Mouse (Mus musculus): ENCODE data around the gene D6Ertd527e. TPM values are rescaled to one million over a fixed set of nuclear protein-coding genes. Genes with fewer than 3 reads are reported as not detected.
A peak's percentile ranks its signal among the peaks of the same experiment; 100 is the strongest.
"Not testable (repeated sequence)": the region's sequence is repeated elsewhere in the genome, so short reads cannot be mapped to it uniquely, and the experiment has no call there.

D6Ertd527e gene
- not detected for total RNA-seq (2021)

- no peak for DNase-seq (ENCODE audit: low spot score in 2 of 2)
- intact Hi-C loops (cut with DNase I), result loop anchor here (5.0 to 10.0 kb wide), 2 partner anchors 218 to 411 kb away; no protein-coding TSS in a partner anchor
Observed at GRCm38 (mm10) chr6:87104123-87104796, at the start of gene D6Ertd527e. Gene D6Ertd527e (plus strand): TSS chr6:87104746.

- intact Hi-C loops (cut with DNase I), result no loop called here
- no peak for DNase-seq (ENCODE audit: low spot score in 2 of 2)
Observed at GRCm38 (mm10) chr6:87059754-87060153, 44.8 kb upstream of the D6Ertd527e start.

GRCm38 (mm10) chr6:87063586-87063985 is 41.0 kb upstream of the D6Ertd527e start:
- intact Hi-C loops (cut with DNase I), result no loop called here
- DNase-seq (ENCODE audit: low spot score in 2 of 2), result no peak

GRCm38 (mm10) chr6:87068209-87068608 is 36.3 kb upstream of the D6Ertd527e start:
- intact Hi-C loops (cut with DNase I), result no loop called here
- DNase-seq (ENCODE audit: low spot score in 2 of 2), result no peak

GRCm38 (mm10) chr6:87069195-87069900 is 35.2 kb upstream of the D6Ertd527e start:
- intact Hi-C loops (cut with DNase I), result no loop called here
- DNase-seq (ENCODE audit: low spot score in 2 of 2), result no peak

GRCm38 (mm10) chr6:87070641-87071040 is 33.9 kb upstream of the D6Ertd527e start:
- no peak for DNase-seq (ENCODE audit: low spot score in 2 of 2)
- intact Hi-C loops (cut with DNase I), result no loop called here

- intact Hi-C loops (cut with DNase I), result no loop called here
- DNase-seq (ENCODE audit: low spot score in 2 of 2), result no peak
Observed at GRCm38 (mm10) chr6:87072759-87073158, 31.8 kb upstream of the D6Ertd527e start.

GRCm38 (mm10) chr6:87075092-87075685 is 29.4 kb upstream of the D6Ertd527e start:
- no peak for DNase-seq (ENCODE audit: low spot score in 2 of 2)
- intact Hi-C loops (cut with DNase I), result no loop called here

- intact Hi-C loops (cut with DNase I), result no loop called here
- no peak for DNase-seq (ENCODE audit: low spot score in 2 of 2)
Observed at GRCm38 (mm10) chr6:87079457-87079856, 25.1 kb upstream of the D6Ertd527e start.

- intact Hi-C loops (cut with DNase I), result no loop called here
- DNase-seq (ENCODE audit: low spot score in 2 of 2), result no peak
Observed at GRCm38 (mm10) chr6:87085026-87085425, 19.5 kb upstream of the D6Ertd527e start.

- intact Hi-C loops (cut with DNase I), result no loop called here
Observed at GRCm38 (mm10) chr6:87088356-87088755, 16.2 kb upstream of the D6Ertd527e start.

GRCm38 (mm10) chr6:87090877-87091276 is 13.7 kb upstream of the D6Ertd527e start:
- no peak for DNase-seq (ENCODE audit: low spot score in 2 of 2)

More at GRCm38 (mm10) chr6:87088356-87088755, 16.2 kb upstream of the D6Ertd527e start:
- DNase-seq (ENCODE audit: low spot score in 2 of 2), result no peak

GRCm38 (mm10) chr6:87092476-87092875 is 12.1 kb upstream of the D6Ertd527e start:
- intact Hi-C loops (cut with DNase I), result no loop called here
- DNase-seq (ENCODE audit: low spot score in 2 of 2), result no peak

More at GRCm38 (mm10) chr6:87090877-87091276, 13.7 kb upstream of the D6Ertd527e start:
- intact Hi-C loops (cut with DNase I), result no loop called here

- intact Hi-C loops (cut with DNase I); DNase-seq (ENCODE audit: low spot score in 2 of 2): not testable (repeated sequence)
Observed at GRCm38 (mm10) chr6:87093631-87094030, 10.9 kb upstream of the D6Ertd527e start.

- DNase-seq (ENCODE audit: low spot score in 2 of 2), result no peak
- intact Hi-C loops (cut with DNase I), result no loop called here
Observed at GRCm38 (mm10) chr6:87099261-87099660, 5.3 kb upstream of the D6Ertd527e start.

- intact Hi-C loops (cut with DNase I), result loop anchor here (5.0 to 10.0 kb wide), 2 partner anchors 223 to 415 kb away; no protein-coding TSS in a partner anchor
- peak in 1 of 2 experiments; percentile 17 for DNase-seq (ENCODE audit: low spot score in 2 of 2)
Observed at GRCm38 (mm10) chr6:87099671-87100296, 4.8 kb upstream of the D6Ertd527e start.

- intact Hi-C loops (cut with DNase I), result loop anchor here (1.0 to 10.0 kb wide), 4 partner anchors 222 to 414 kb away; partner anchors contain the start of gene Antxr1
- DNase-seq (ENCODE audit: low spot score in 2 of 2), result no peak
Observed at GRCm38 (mm10) chr6:87100297-87101020, 4.1 kb upstream of the D6Ertd527e start.

- DNase-seq (ENCODE audit: low spot score in 2 of 2), result peak; percentile 82 to 84
- intact Hi-C loops (cut with DNase I), result loop anchor here (1.0 to 10.0 kb wide), 4 partner anchors 221 to 413 kb away; partner anchors contain the start of gene Antxr1
Observed at GRCm38 (mm10) chr6:87101281-87101954, 3.1 kb upstream of the D6Ertd527e start.

Data from left cerebral cortex, postnatal 36 days (tissue).